9 mouse cellular contexts compared by ENCODE assay signal in the genomic region with DNA sequence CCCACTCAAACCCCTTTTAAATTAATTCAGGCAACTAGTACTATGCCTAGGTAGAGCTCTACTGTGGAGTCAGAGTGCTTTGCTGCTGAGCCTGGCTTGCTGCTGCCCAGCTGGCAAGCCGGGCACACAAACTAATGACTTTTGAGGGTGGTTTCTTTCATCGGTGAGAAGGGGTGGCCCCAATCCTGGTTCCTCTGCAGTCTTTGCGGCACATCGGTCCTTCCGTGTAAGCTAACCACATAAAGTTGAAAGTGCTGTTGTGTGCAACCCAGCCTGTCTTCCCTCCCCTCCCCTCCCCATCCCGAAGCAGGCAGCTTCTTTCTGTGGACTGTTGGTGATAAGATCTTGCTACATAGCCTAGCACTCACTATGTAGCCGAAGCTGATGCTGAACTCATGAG. TPM values are rescaled to one million over a fixed set of nuclear protein-coding genes. Genes with fewer than 3 reads are reported as not detected.
A peak's percentile ranks its signal among the peaks of the same experiment; 100 is the strongest.
DNase-seq lines count a peak whose midpoint lies in the region; ATAC-seq and TF ChIP-seq lines count a peak whose summit lies in the region.
"Had no signal": no experiment of that assay in that cellular context is flagged by ENCODE, and none has a peak within 500 bp of the region (broad histone marks: within the 10 kb centered on the region; RNA-seq: fewer than 3 reads in every experiment).

No protein-coding gene starts in this region.

- DNase-seq in heart, postnatal 14 days = no peak
- DNase-seq in CH12.LX (ENCODE audit: extremely low read depth) = peak; percentile 93
- DNase-seq in lung, postnatal 36 days = peak; percentile 65
- peak; percentile 87 to 90 for DNase-seq in spleen, postnatal 36 days (ENCODE audit: low spot score in 2 of 2)
- no peak for DNase-seq in ovary, adult 18-20 months (ENCODE audit: low spot score)
- no peak for DNase-seq in yolk sac, embryonic 10.5 days (ENCODE audit: low spot score)
- DNase-seq in right cerebral cortex, adult 18-20 months = no peak
- DNase-seq: lung, embryonic 14.5 days had no signal

- H3K4me1 ChIP-seq in heart, embryonic 15.5 days (replicated peaks) = no peaks in the 10 kb centered on the region
- peaks cover 5 to 31% of the 10 kb centered on the region in 2 experiments for H3K4me1 ChIP-seq in CH12.LX (ENCODE audit: control insufficient read depth in 1 of 2, insufficient read depth in 2 of 2)

- in situ Hi-C loops in CH12.LX (cut with MboI; ENCODE audit: low pct_ligation_motif_present, low pct_unique_long_range_greater_than_20kb, low sequenced_read_pairs) = loop anchor here (5.0 to 25.0 kb wide), 4 partner anchors 80 to 440 kb away; a partner anchor contains a TSS

- no peak overlapping the region for H3K4me2 ChIP-seq in heart, embryonic 15.5 days
- peak overlapping the region; percentile 76 for H3K4me2 ChIP-seq in CH12.LX (ENCODE audit: insufficient read depth, low read depth, poor library complexity, severe bottlenecking)
- H3K4me2 ChIP-seq: lung, embryonic 14.5 days had no signal

- intact Hi-C loops in heart, postnatal 14 days (cut with DNase I) = loop anchor here (5.0 kb wide), 1 partner anchor 335 kb away; no protein-coding TSS in a partner anchor

- H3K9ac ChIP-seq in heart, embryonic 15.5 days = no peak overlapping the region
- H3K9ac ChIP-seq in CH12.LX (ENCODE audit: insufficient read depth, low read depth) = peak overlapping the region; percentile 94
- H3K9ac ChIP-seq: lung, embryonic 14.5 days had no signal

- no peak for TF ChIP-seq CTCF in CH12.LX (conservative IDR thresholded peaks at IDR 0.05 in 1 of 2, IDR thresholded peaks at IDR 0.05 in 1 of 2; ENCODE audit: low read depth in 2 of 2, low read length in 2 of 2)

- no peak overlapping the region for H3K4me3 ChIP-seq in heart, embryonic 15.5 days
- H3K4me3 ChIP-seq in CH12.LX (replicated peaks in 1 of 3; ENCODE audit: low read depth in 2 of 3, low read length in 2 of 3, poor library complexity in 1 of 3) = peak overlapping the region; percentile 39 to 52 (median 46)

- peak overlapping the region; percentile 48; the same call in 1 of the 2 replicates for H3K27ac ChIP-seq in heart, embryonic 15.5 days
- peak overlapping the region; percentile 91 for H3K27ac ChIP-seq in CH12.LX (ENCODE audit: insufficient read depth, low read depth)

- peaks cover 9% of the 10 kb centered on the region; the same call in 1 of the 2 replicates for H3K79me2 ChIP-seq in CH12.LX (replicated peaks; ENCODE audit: control insufficient read depth, extremely low read depth, insufficient read depth, poor library complexity, severe bottlenecking)

- no peaks in the 10 kb centered on the region for H3K9me3 ChIP-seq in heart, embryonic 15.5 days (replicated peaks)
- peaks cover 8% of the 10 kb centered on the region for H3K9me3 ChIP-seq in CH12.LX (replicated peaks; ENCODE audit: low read length)

- ATAC-seq in heart, embryonic 15.5 days (replicated peaks; ENCODE audit: insufficient number of reproducible peaks, insufficient read depth, low FRiP score, low read depth) = no peak

- TF ChIP-seq EP300 in CH12.LX (IDR thresholded peaks at IDR 0.05; ENCODE audit: low read length) = peak; percentile 71; the same call in 1 of the 2 replicates

- TF ChIP-seq RAD21 in CH12.LX (IDR thresholded peaks at IDR 0.05; ENCODE audit: low read depth, low read length) = no peak; the same call in 1 of the 2 replicates

- WGBS in heart, embryonic 15.5 days = 57% methylated on average over 7 of the region's 7 CpGs

- no peaks in the 10 kb centered on the region for H3K27me3 ChIP-seq in heart, embryonic 15.5 days
- H3K27me3 ChIP-seq in CH12.LX (replicated peaks) = no peaks in the 10 kb centered on the region

- dilution Hi-C loops in CH12.LX (cut with MboI; ENCODE audit: extremely low pct_ligation_motif_present, extremely low pct_unique_long_range_greater_than_20kb, low sequenced_read_pairs) = no loop called here

- no peaks in the 10 kb centered on the region for H3K36me3 ChIP-seq in heart, embryonic 15.5 days
- H3K36me3 ChIP-seq in CH12.LX (replicated peaks in 1 of 2; ENCODE audit: control insufficient read depth in 1 of 2, insufficient read depth in 1 of 2, low read length in 1 of 2) = peaks cover 12 to 37% of the 10 kb centered on the region in 2 experiments

- peak; percentile 82 for TF ChIP-seq POLR2A in CH12.LX (IDR thresholded peaks at IDR 0.05; ENCODE audit: low read depth, low read length)

TF ChIP-seq in CH12.LX, 34 proteins besides CTCF, POLR2A, EP300 and RAD21 (continues in another document):
- no peak for TF ChIP-seq JUN (IDR thresholded peaks at IDR 0.05; ENCODE audit: insufficient read depth, low read depth, low read length)
- peak; percentile 77 for TF ChIP-seq SIN3A (IDR thresholded peaks at IDR 0.05; ENCODE audit: low read length)
- peak; percentile 88 for TF ChIP-seq IRF4 (IDR thresholded peaks at IDR 0.05; ENCODE audit: low read depth, low read length)
- no peak for TF ChIP-seq MYC (IDR thresholded peaks at IDR 0.05; ENCODE audit: low read depth, low read length)
- peak; percentile 78 for TF ChIP-seq ETS1 (conservative IDR thresholded peaks at IDR 0.05; ENCODE audit: low read depth, low read length)
- peak; percentile 80; the same call in 1 of the 2 replicates for TF ChIP-seq POLR2AphosphoS2 (IDR thresholded peaks at IDR 0.05; ENCODE audit: low read depth, low read length)
- no peak for TF ChIP-seq UBTF (IDR thresholded peaks at IDR 0.05; ENCODE audit: low read depth, low read length)
- TF ChIP-seq ELF1 (IDR thresholded peaks at IDR 0.05; ENCODE audit: low read depth, low read length) = peak; percentile 77
- no peak; the same call in 1 of the 2 replicates for TF ChIP-seq ZNF384 (IDR thresholded peaks at IDR 0.05; ENCODE audit: low read depth, low read length)
- TF ChIP-seq ZKSCAN1 (IDR thresholded peaks at IDR 0.05; ENCODE audit: borderline replicate concordance, low read depth, low read length) = no peak
- peak; percentile 79; the same call in 1 of the 2 replicates for TF ChIP-seq MEF2A (IDR thresholded peaks at IDR 0.05; ENCODE audit: borderline replicate concordance, low read depth, low read length)
- TF ChIP-seq JUND (conservative IDR thresholded peaks at IDR 0.05; ENCODE audit: low read depth, low read length) = no peak; the same call in 1 of the 2 replicates
- peak; percentile 58; the same call in 1 of the 2 replicates for TF ChIP-seq CHD2 (IDR thresholded peaks at IDR 0.05; ENCODE audit: low read length)
- no peak for TF ChIP-seq E2F4 (IDR thresholded peaks at IDR 0.05; ENCODE audit: insufficient replicate concordance, low read depth, low read length)
- TF ChIP-seq RCOR1 (conservative IDR thresholded peaks at IDR 0.05; ENCODE audit: low read depth, low read length) = no peak
- no peak; the same call in none of the 2 replicates for TF ChIP-seq SMC3 (IDR thresholded peaks at IDR 0.05; ENCODE audit: low read depth, low read length)
- TF ChIP-seq TCF12 (IDR thresholded peaks at IDR 0.05; ENCODE audit: low read depth, low read length) = peak; percentile 80
- TF ChIP-seq CHD1 (IDR thresholded peaks at IDR 0.05; ENCODE audit: low read depth, low read length) = 0 out of 2 replicates have a peak, but pooled peaks have one; percentile 76
- TF ChIP-seq KAT2A (IDR thresholded peaks at IDR 0.05; ENCODE audit: insufficient replicate concordance, low read length) = no peak
- no peak for TF ChIP-seq USF1 (IDR thresholded peaks at IDR 0.05; ENCODE audit: low read depth, low read length)
- TF ChIP-seq NELFE (IDR thresholded peaks at IDR 0.05; ENCODE audit: low read depth, low read length) = peak; percentile 77
- TF ChIP-seq ZMIZ1 (IDR thresholded peaks at IDR 0.05; ENCODE audit: low read depth, low read length) = peak; percentile 74
- TF ChIP-seq NRF1 (IDR thresholded peaks at IDR 0.05; ENCODE audit: low read depth, low read length) = no peak
- TF ChIP-seq GABPA (IDR thresholded peaks at IDR 0.05; ENCODE audit: insufficient replicate concordance, low read depth, low read length) = no peak
- TF ChIP-seq BHLHE40 (IDR thresholded peaks at IDR 0.05; ENCODE audit: low read depth, low read length) = peak; percentile 61; the same call in 1 of the 2 replicates
- no peak for TF ChIP-seq MAFK (IDR thresholded peaks at IDR 0.05; ENCODE audit: insufficient replicate concordance, low read length)
- TF ChIP-seq MAZ (IDR thresholded peaks at IDR 0.05; ENCODE audit: low read depth, low read length) = peak; percentile 67; the same call in 1 of the 2 replicates
- no peak; the same call in 1 of the 2 replicates for TF ChIP-seq MAX (IDR thresholded peaks at IDR 0.05; ENCODE audit: low read length)

RNA-seq across cellular contexts. Expression of a gene that starts 1.1 kb away (rescaled TPM):
- 0.88 and 2.6 TPM in 2 replicates for polyA plus RNA-seq in heart, embryonic 15.5 days (2015; fragmentation: Nextera tagmentation; extraction: Ambion mirVana)
- 1 to 10 TPM; 1.3 to 1.4 TPM for total RNA-seq in heart, postnatal 14 days (2021)
- total RNA-seq in CH12.LX (2012; rRNA removed) = 22.0 and 28.1 TPM in 2 replicates
- total RNA-seq in CH12.LX (2014; rRNA removed) = 41.2 and 50.1 TPM in 2 replicates
- 33.1 and 35.4 TPM in 2 replicates for polyA plus RNA-seq in CH12.LX (2012; ENCODE audit: insufficient read length, low read depth)

RNA-seq across cellular contexts. Expression of a gene that starts 1.7 kb away (rescaled TPM):
- 69.2 and 78.7 TPM in 2 replicates for polyA plus RNA-seq in heart, embryonic 15.5 days (2015; fragmentation: Nextera tagmentation; extraction: Ambion mirVana)
- 100 to 1,000 TPM; 173 to 180 TPM for total RNA-seq in heart, postnatal 14 days (2021)
- total RNA-seq in CH12.LX (2012; rRNA removed) (19.2 and 22.3 TPM in 2 replicates), CH12.LX (2014; rRNA removed) (18.4 and 20.4 TPM in 2 replicates)
- polyA plus RNA-seq in CH12.LX (2012; ENCODE audit: insufficient read length, low read depth) = 18.9 and 19.2 TPM in 2 replicates

RNA-seq across cellular contexts. Expression of a gene that starts 27.2 kb away (rescaled TPM):
- polyA plus RNA-seq in heart, embryonic 15.5 days (2015; fragmentation: Nextera tagmentation; extraction: Ambion mirVana) = 6.6 and 9.0 TPM in 2 replicates
- 1 to 10 TPM; 3.8 to 4.1 TPM for total RNA-seq in heart, postnatal 14 days (2021)
- total RNA-seq in CH12.LX (2012; rRNA removed) = 12.5 and 13.3 TPM in 2 replicates
- total RNA-seq in CH12.LX (2014; rRNA removed) = 12.3 and 15.3 TPM in 2 replicates
- polyA plus RNA-seq in CH12.LX (2012; ENCODE audit: insufficient read length, low read depth) = 11.5 and 12.1 TPM in 2 replicates

RNA-seq across cellular contexts. Expression of a gene that starts 36.9 kb away (rescaled TPM):
- polyA plus RNA-seq in heart, embryonic 15.5 days (2015; fragmentation: Nextera tagmentation; extraction: Ambion mirVana) = 192 and 209 TPM in 2 replicates
- total RNA-seq in heart, postnatal 14 days (2021) = 100 to 1,000 TPM; 425 to 428 TPM
- total RNA-seq in CH12.LX (2012; rRNA removed) (269 and 351 TPM in 2 replicates), CH12.LX (2014; rRNA removed) (505 and 574 TPM in 2 replicates)
- 1,169 and 1,328 TPM in 2 replicates for polyA plus RNA-seq in CH12.LX (2012; ENCODE audit: insufficient read length, low read depth)

RNA-seq across cellular contexts. Expression of a gene that starts 36.9 kb away (rescaled TPM):
- 12.7 and 14.8 TPM in 2 replicates for polyA plus RNA-seq in heart, embryonic 15.5 days (2015; fragmentation: Nextera tagmentation; extraction: Ambion mirVana)
- total RNA-seq in heart, postnatal 14 days (2021) = 1 to 10 TPM; 8.2 to 8.3 TPM
- total RNA-seq in CH12.LX (2012; rRNA removed) (17.2 and 17.5 TPM in 2 replicates), CH12.LX (2014; rRNA removed) (21.7 and 24.4 TPM in 2 replicates)
- 19.3 and 25.3 TPM in 2 replicates for polyA plus RNA-seq in CH12.LX (2012; ENCODE audit: insufficient read length, low read depth)

Comparison
In these comparisons a context has a peak if more than half of its experiments do, and no peak if none do; other contexts are left out.
1. DNase-seq: peak in CH12.LX (single experiment), lung, postnatal 36 days (single experiment) and spleen, postnatal 36 days (2 of 2); none in heart, postnatal 14 days (0 of 2), ovary, adult 18-20 months (single experiment), yolk sac, embryonic 10.5 days (single experiment) and right cerebral cortex, adult 18-20 months (single experiment).
2. RNA of a gene that starts 1.1 kb away (total RNA-seq): 22.0 to 50.1 TPM in CH12.LX; 1.3 to 1.4 TPM in heart, postnatal 14 days; every median in the first group is over 4 times any median in the second.
3. RNA of a gene that starts 1.7 kb away (total RNA-seq): 173 to 180 TPM in heart, postnatal 14 days; 18.4 to 22.3 TPM in CH12.LX; every median in the first group is over 4 times any median in the second.